Mouse (Mus musculus): ENCODE data around the gene Btbd35f10. TPM values are rescaled to one million over a fixed set of nuclear protein-coding genes. Genes with fewer than 3 reads are reported as not detected.
"Not testable (repeated sequence)": the region's sequence is repeated elsewhere in the genome, so short reads cannot be mapped to it uniquely, and the experiment has no call there.

Btbd35f10 gene
- total RNA-seq (2021) = not detected
- long read RNA-seq, experiment 1 = 0 reads
- long read RNA-seq, experiment 2 = 0 reads

DNA sequence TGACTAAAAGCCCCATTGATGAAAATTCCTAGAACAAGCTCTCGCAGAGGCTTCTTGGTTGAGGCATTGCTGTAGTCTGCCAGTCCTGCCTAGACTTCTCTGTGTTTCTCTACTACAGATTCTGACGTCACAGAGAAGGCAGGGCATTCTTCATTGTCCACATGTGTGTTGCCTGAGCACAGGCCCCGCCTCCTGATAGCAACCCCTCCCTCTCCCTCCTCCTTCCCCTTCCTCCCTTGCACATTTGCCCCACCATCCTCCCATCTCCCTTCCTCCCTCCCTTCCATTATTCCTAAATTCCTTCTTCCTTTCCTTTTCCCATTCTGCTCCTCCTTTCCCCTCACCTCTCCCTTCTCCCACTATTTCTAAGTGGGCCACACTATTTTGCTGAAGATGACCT, at the start of gene Btbd35f10:
Gene Btbd35f10 (minus strand): TSS at position 101 of the 400 bp plus-strand sequence.
- DNase-seq (ENCODE audit: low spot score in 2 of 2); intact Hi-C loops (cut with DNase I): not testable (repeated sequence)

Other genes with a start within 250 kb of the Btbd35f10 start
- gene Btbd35f18, start 52.7 kb downstream of the Btbd35f10 start, total RNA-seq (2021) = not detected
- gene Btbd35f16, start 204.1 kb upstream of the Btbd35f10 start, total RNA-seq (2021) = not detected

Data from left cerebral cortex, postnatal 14 days (tissue).